Mouse (Mus musculus): ENCODE measurements around the gene Gm21773. TPM values are rescaled to one million over a fixed set of nuclear protein-coding genes. Genes with fewer than 3 reads are reported as not detected.
"Not testable (repeated sequence)": the region's sequence is repeated elsewhere in the genome, so short reads cannot be mapped to it uniquely, and the experiment has no call there.

Gene Gm21773
- total RNA-seq (2021), result not detected
- long read RNA-seq, experiment 1, result 0 reads
- long read RNA-seq, experiment 2, result 0 reads

GRCm38 (mm10) chrY:25309260-25309659, at the start of gene Gm21773:
Gene Gm21773 (minus strand): TSS chrY:25309360.
- not testable (repeated sequence) for DNase-seq
